Mouse (Mus musculus): ENCODE data around the gene Ube2r2. TPM values are rescaled to one million over a fixed set of nuclear protein-coding genes. Genes with fewer than 3 reads are reported as not detected.
A peak's percentile ranks its signal among the peaks of the same experiment; 100 is the strongest.

Ube2r2 gene
- polyA plus RNA-seq, 1 experiment from 2014 or later = 94.0 TPM

GRCm38 (mm10) chr4:41124180-41124951, 11.2 kb upstream of the Ube2r2 start, which contains the start of gene Nol6:
Gene Nol6 (minus strand): TSS chr4:41124455.
- Histone ChIP-seq H3K27me3 (no peaks in the 10 kb centered on the region), H3K9ac (peak within 1 kb of the TSS; percentile 76), H3K4me3 (peak within 1 kb of the TSS; percentile 61), H3K4me2 (peak within 1 kb of the TSS; percentile 82), H3K9me3 (no peaks in the 10 kb centered on the region), H3K4me1 (peaks cover 6% of the 10 kb centered on the region), H3K27ac (no peak within 1 kb of the TSS), H3K36me3 (peaks cover 31% of the 10 kb centered on the region)
- WGBS = 3% methylated on average over 29 of the region's 29 CpGs
- peak; percentile 99 for ATAC-seq (ENCODE audit: insufficient number of reproducible peaks, insufficient read depth, low FRiP score, low TSS enrichment, low read depth)

GRCm38 (mm10) chr4:41129406-41129805, 6.1 kb upstream of the Ube2r2 start:
- Histone ChIP-seq H3K36me3 (no peaks in the 10 kb centered on the region), H3K4me2 (no peak overlapping the region), H3K4me3 (no peak overlapping the region), H3K9me3 (no peaks in the 10 kb centered on the region), H3K9ac (no peak overlapping the region), H3K4me1 (peaks cover 1% of the 10 kb centered on the region), H3K27me3 (no peaks in the 10 kb centered on the region), H3K27ac (no peak overlapping the region)
- 4% methylated on average over 2 of the region's 2 CpGs for WGBS
- ATAC-seq (ENCODE audit: insufficient number of reproducible peaks, insufficient read depth, low FRiP score, low TSS enrichment, low read depth) = 0 out of 2 replicates have a peak, but pooled peaks have one; percentile 32

GRCm38 (mm10) chr4:41129836-41130235, 5.7 kb upstream of the Ube2r2 start:
- no peaks in the 10 kb centered on the region for H3K36me3 ChIP-seq
- no peaks in the 10 kb centered on the region for H3K9me3 ChIP-seq
- H3K27ac ChIP-seq = no peak overlapping the region
- H3K4me3 ChIP-seq = no peak overlapping the region
- peaks cover 5% of the 10 kb centered on the region for H3K4me1 ChIP-seq
- WGBS = 68% methylated on average over 3 of the region's 3 CpGs
- no peak overlapping the region for H3K9ac ChIP-seq
- ATAC-seq (ENCODE audit: insufficient number of reproducible peaks, insufficient read depth, low FRiP score, low TSS enrichment, low read depth) = no peak
- H3K27me3 ChIP-seq = no peaks in the 10 kb centered on the region
- H3K4me2 ChIP-seq = no peak overlapping the region

- Histone ChIP-seq H3K27me3 (no peaks in the 10 kb centered on the region), H3K4me2 (no peak overlapping the region), H3K27ac (no peak overlapping the region), H3K9me3 (no peaks in the 10 kb centered on the region), H3K4me3 (no peak overlapping the region), H3K4me1 (peaks cover 9% of the 10 kb centered on the region), H3K36me3 (no peaks in the 10 kb centered on the region), H3K9ac (no peak overlapping the region)
- ATAC-seq (ENCODE audit: insufficient number of reproducible peaks, insufficient read depth, low FRiP score, low TSS enrichment, low read depth) = no peak
- WGBS = 74% methylated on average over 6 of the region's 6 CpGs
Measured at GRCm38 (mm10) chr4:41132471-41132870, 3.1 kb upstream of the Ube2r2 start.

GRCm38 (mm10) chr4:41133529-41134291, 1.8 kb upstream of the Ube2r2 start:
- Histone ChIP-seq H3K27me3 (no peaks in the 10 kb centered on the region), H3K27ac (no peak overlapping the region), H3K4me1 (peaks cover 9% of the 10 kb centered on the region), H3K9ac (no peak overlapping the region), H3K36me3 (peaks cover 6% of the 10 kb centered on the region), H3K4me3 (no peak overlapping the region), H3K4me2 (no peak overlapping the region), H3K9me3 (no peaks in the 10 kb centered on the region)
- no peak for ATAC-seq (ENCODE audit: insufficient number of reproducible peaks, insufficient read depth, low FRiP score, low TSS enrichment, low read depth)
- WGBS = 78% methylated on average over 6 of the region's 6 CpGs

GRCm38 (mm10) chr4:41134935-41135710, 420 bp upstream of the Ube2r2 start:
- Histone ChIP-seq H3K27me3 (no peaks in the 10 kb centered on the region), H3K27ac (peak overlapping the region; percentile 99), H3K36me3 (peaks cover 18% of the 10 kb centered on the region), H3K9me3 (no peaks in the 10 kb centered on the region), H3K4me1 (peaks cover 9% of the 10 kb centered on the region), H3K4me2 (peak overlapping the region; percentile 78), H3K4me3 (peak overlapping the region; percentile 97), H3K9ac (peak overlapping the region; percentile 100)
- 1% methylated on average over 26 of the region's 70 CpGs for WGBS
- ATAC-seq (ENCODE audit: insufficient number of reproducible peaks, insufficient read depth, low FRiP score, low TSS enrichment, low read depth) = peak; percentile 93

- Histone ChIP-seq H3K27ac (peak overlapping the region; percentile 99), H3K27me3 (no peaks in the 10 kb centered on the region), H3K9me3 (no peaks in the 10 kb centered on the region), H3K36me3 (peaks cover 31% of the 10 kb centered on the region), H3K4me3 (peak overlapping the region; percentile 97), H3K4me2 (peak overlapping the region; percentile 78), H3K9ac (peak overlapping the region; percentile 100), H3K4me1 (peaks cover 12% of the 10 kb centered on the region)
- WGBS = 0% methylated on average over 4 of the region's 4 CpGs
- ATAC-seq (ENCODE audit: insufficient number of reproducible peaks, insufficient read depth, low FRiP score, low TSS enrichment, low read depth) = no peak
Measured at GRCm38 (mm10) chr4:41136454-41136805, 887 bp downstream of the Ube2r2 start.

- ATAC-seq (ENCODE audit: insufficient number of reproducible peaks, insufficient read depth, low FRiP score, low TSS enrichment, low read depth) = no peak
- Histone ChIP-seq H3K36me3 (peaks cover 35% of the 10 kb centered on the region), H3K9me3 (no peaks in the 10 kb centered on the region), H3K4me2 (peak overlapping the region; percentile 78), H3K9ac (peak overlapping the region; percentile 100), H3K4me3 (peak overlapping the region; percentile 97), H3K4me1 (peaks cover 12% of the 10 kb centered on the region), H3K27ac (peak overlapping the region; percentile 99; the same call in 1 of the 2 replicates), H3K27me3 (no peaks in the 10 kb centered on the region)
- 0% methylated on average over 8 of the region's 8 CpGs for WGBS
Measured at GRCm38 (mm10) chr4:41136811-41137210, 1.3 kb downstream of the Ube2r2 start.

- Histone ChIP-seq H3K27me3 (no peaks in the 10 kb centered on the region), H3K4me1 (peaks cover 7% of the 10 kb centered on the region; the same call in 1 of the 2 replicates), H3K4me2 (no peak overlapping the region), H3K4me3 (no peak overlapping the region), H3K9me3 (no peaks in the 10 kb centered on the region), H3K36me3 (peaks cover 57% of the 10 kb centered on the region), H3K9ac (no peak overlapping the region), H3K27ac (no peak overlapping the region)
- ATAC-seq (ENCODE audit: insufficient number of reproducible peaks, insufficient read depth, low FRiP score, low TSS enrichment, low read depth) = no peak
- WGBS = 89% methylated on average over 6 of the region's 6 CpGs
Measured at GRCm38 (mm10) chr4:41140174-41140875, 4.8 kb downstream of the Ube2r2 start.

- H3K36me3 ChIP-seq = peaks cover 57% of the 10 kb centered on the region
- H3K4me1 ChIP-seq = 0 out of 2 replicates have a peak, but pooled peaks cover 3% of the 10 kb centered on the region
- H3K9ac ChIP-seq = no peak overlapping the region
- ATAC-seq (ENCODE audit: insufficient number of reproducible peaks, insufficient read depth, low FRiP score, low TSS enrichment, low read depth) = no peak
- H3K9me3 ChIP-seq = no peaks in the 10 kb centered on the region
- no peaks in the 10 kb centered on the region for H3K27me3 ChIP-seq
- no peak overlapping the region for H3K4me2 ChIP-seq
- H3K4me3 ChIP-seq = no peak overlapping the region
- 93% methylated on average over 2 of the region's 2 CpGs for WGBS
- no peak overlapping the region for H3K27ac ChIP-seq
Measured at GRCm38 (mm10) chr4:41142601-41143000, 7.1 kb downstream of the Ube2r2 start.

GRCm38 (mm10) chr4:41149891-41150290, 14.3 kb downstream of the Ube2r2 start:
- WGBS = 91% methylated on average over 3 of the region's 3 CpGs
- peaks cover 17% of the 10 kb centered on the region for H3K36me3 ChIP-seq
- no peak for ATAC-seq (ENCODE audit: insufficient number of reproducible peaks, insufficient read depth, low FRiP score, low TSS enrichment, low read depth)
- no peak overlapping the region for H3K4me2 ChIP-seq
- no peak overlapping the region for H3K4me3 ChIP-seq
- H3K9ac ChIP-seq = no peak overlapping the region
- H3K27ac ChIP-seq = no peak overlapping the region
- no peaks in the 10 kb centered on the region for H3K27me3 ChIP-seq
- H3K9me3 ChIP-seq = no peaks in the 10 kb centered on the region
- no peaks in the 10 kb centered on the region for H3K4me1 ChIP-seq

Measured in embryonic facial prominence, embryonic 13.5 days (tissue).